ENCODE assay signal across 8 mouse cellular contexts in genomic region chr17:88508846-88509508, GRCm38 (mm10). TPM values are rescaled to one million over a fixed set of nuclear protein-coding genes. Genes with fewer than 3 reads are reported as not detected.
DNase-seq lines count a peak whose midpoint lies in the region; ATAC-seq and TF ChIP-seq lines count a peak whose summit lies in the region.

No protein-coding gene starts in this region.

- no peak overlapping the region for H3K9ac ChIP-seq in intestine, embryonic 14.5 days (ENCODE audit: low read length)
- H3K9ac ChIP-seq in liver, embryonic 15.5 days = no peak overlapping the region

- no peaks in the 10 kb centered on the region for H3K27me3 ChIP-seq in intestine, embryonic 14.5 days (replicated peaks; ENCODE audit: control insufficient read depth, insufficient read depth, low read length)
- no peaks in the 10 kb centered on the region for H3K27me3 ChIP-seq in liver, embryonic 15.5 days

- H3K27ac ChIP-seq in gastrocnemius, adult 2 months = peak overlapping the region; percentile 13; the same call in 1 of the 2 replicates
- H3K27ac ChIP-seq in intestine, embryonic 14.5 days (ENCODE audit: low read depth) = no peak overlapping the region
- no peak overlapping the region for H3K27ac ChIP-seq in liver, embryonic 15.5 days (replicated peaks)

- ATAC-seq in intestine, embryonic 14.5 days (replicated peaks; ENCODE audit: low FRiP score, low TSS enrichment, low read depth) = peak; percentile 62
- peak; percentile 60 for ATAC-seq in liver, embryonic 15.5 days (ENCODE audit: insufficient read depth)

- WGBS in intestine, embryonic 14.5 days = 38% methylated on average over 12 of the region's 12 CpGs
- 16% methylated on average over 12 of the region's 12 CpGs for WGBS in liver, embryonic 15.5 days (ENCODE audit: insufficient replicate concordance)

- peak overlapping the region; percentile 32 for H3K4me3 ChIP-seq in gastrocnemius, adult 2 months
- no peak overlapping the region for H3K4me3 ChIP-seq in intestine, embryonic 14.5 days (ENCODE audit: low read depth, low read length)
- 0 out of 2 replicates have a peak overlapping the region, but pooled peaks have one; percentile 9 for H3K4me3 ChIP-seq in liver, embryonic 15.5 days (replicated peaks)

- intact Hi-C loops in gastrocnemius, adult 2 months (cut with DNase I) = loop anchor here (5.0 kb wide), 1 partner anchor 67 kb away; the partner anchor contains the start of gene Foxn2

- no peak for TF ChIP-seq CTCF in gastrocnemius, adult 2 months (IDR thresholded peaks at IDR 0.05)

- peak; percentile 54 for DNase-seq in testis, postnatal 10 days (ENCODE audit: low spot score)
- no peak for DNase-seq in testis, postnatal 14 days (ENCODE audit: low spot score)
- DNase-seq in adrenal gland, postnatal 36 days = peak; percentile 91
- DNase-seq in gastrocnemius, adult 2 months = peak; percentile 67
- DNase-seq in intestine, embryonic 14.5 days (ENCODE audit: low spot score) = peak; percentile 71
- DNase-seq in ovary, postnatal 36 days (ENCODE audit: low spot score) = peak; percentile 67
- DNase-seq in right cerebral cortex, postnatal 25 days = no peak

- no peaks in the 10 kb centered on the region for H3K9me3 ChIP-seq in intestine, embryonic 14.5 days (ENCODE audit: control insufficient read depth, low read length)
- no peaks in the 10 kb centered on the region for H3K9me3 ChIP-seq in liver, embryonic 15.5 days (replicated peaks)

- peaks cover 14% of the 10 kb centered on the region for H3K4me1 ChIP-seq in intestine, embryonic 14.5 days (replicated peaks; ENCODE audit: control insufficient read depth, insufficient read depth, low read length)
- H3K4me1 ChIP-seq in liver, embryonic 15.5 days (replicated peaks) = 0 out of 2 replicates have a peak, but pooled peaks cover 9% of the 10 kb centered on the region

- H3K36me3 ChIP-seq in intestine, embryonic 14.5 days (ENCODE audit: control insufficient read depth, insufficient read depth, low read length) = no peaks in the 10 kb centered on the region
- no peaks in the 10 kb centered on the region for H3K36me3 ChIP-seq in liver, embryonic 15.5 days (replicated peaks)

- peak overlapping the region; percentile 14 for H3K4me2 ChIP-seq in intestine, embryonic 14.5 days (ENCODE audit: low read length)
- peak overlapping the region; percentile 49 for H3K4me2 ChIP-seq in liver, embryonic 15.5 days

RNA-seq across cellular contexts. Expression of gene Ppp1r21, which starts 20.9 kb away (rescaled TPM):
- total RNA-seq in adrenal gland, postnatal 36 days (2021) = 10 to 100 TPM; 39.7 to 64.5 TPM
- 1 to 10 TPM; 4.5 to 5.8 TPM for total RNA-seq in gastrocnemius, adult 2 months (2021)
- 29.5 and 30.1 TPM in 2 replicates for polyA plus RNA-seq in intestine, embryonic 14.5 days (2014; fragmentation: Nextera tagmentation; extraction: Ambion mirVana)
- polyA plus RNA-seq in liver, embryonic 15.5 days (2015; fragmentation: Nextera tagmentation; extraction: Ambion mirVana) = 9.6 and 9.7 TPM in 2 replicates

Comparison
In these comparisons a context has a peak if more than half of its experiments do, and no peak if none do; other contexts are left out.
1. DNase-seq: peak in testis, postnatal 10 days (single experiment), adrenal gland, postnatal 36 days (2 of 2), gastrocnemius, adult 2 months (single experiment), intestine, embryonic 14.5 days (single experiment) and ovary, postnatal 36 days (single experiment); none in testis, postnatal 14 days (single experiment) and right cerebral cortex, postnatal 25 days (single experiment).
2. RNA of gene Ppp1r21, which starts 20.9 kb away (total RNA-seq): 39.7 to 64.5 TPM in adrenal gland, postnatal 36 days; 4.5 to 5.8 TPM in gastrocnemius, adult 2 months; every median in the first group is over 4 times any median in the second.